Mouse (Mus musculus) left cerebral cortex, postnatal 10 days (tissue): ENCODE results near the gene Afm. TPM values are rescaled to one million over a fixed set of nuclear protein-coding genes. Genes with fewer than 3 reads are reported as not detected.

ENCODE experiments used
- DNase-seq, 2 experiments: peaks; one replicate each; pipeline ENCODE4 v3.0.0; 2021 to 2022; ENCODE audit warnings: low spot score in 2 of 2, mixed read lengths in 1 of 2; ENCODE audit errors: extremely low spot score in 1 of 2
- intact Hi-C: fragments of 180-260 bp; cut with DNase I; formaldehyde crosslinking; loops from one replicate; pipeline ENCODE4 v1.15.1; 2025
- total RNA-seq, 2 experiments: library from RNA; stranded (reverse); gene quantifications; 2 replicates each; pipeline ENCODE4 v1.2.3; 2021

The Afm gene
- total RNA-seq, 2 experiments from 2014 or later = not detected

DNA sequence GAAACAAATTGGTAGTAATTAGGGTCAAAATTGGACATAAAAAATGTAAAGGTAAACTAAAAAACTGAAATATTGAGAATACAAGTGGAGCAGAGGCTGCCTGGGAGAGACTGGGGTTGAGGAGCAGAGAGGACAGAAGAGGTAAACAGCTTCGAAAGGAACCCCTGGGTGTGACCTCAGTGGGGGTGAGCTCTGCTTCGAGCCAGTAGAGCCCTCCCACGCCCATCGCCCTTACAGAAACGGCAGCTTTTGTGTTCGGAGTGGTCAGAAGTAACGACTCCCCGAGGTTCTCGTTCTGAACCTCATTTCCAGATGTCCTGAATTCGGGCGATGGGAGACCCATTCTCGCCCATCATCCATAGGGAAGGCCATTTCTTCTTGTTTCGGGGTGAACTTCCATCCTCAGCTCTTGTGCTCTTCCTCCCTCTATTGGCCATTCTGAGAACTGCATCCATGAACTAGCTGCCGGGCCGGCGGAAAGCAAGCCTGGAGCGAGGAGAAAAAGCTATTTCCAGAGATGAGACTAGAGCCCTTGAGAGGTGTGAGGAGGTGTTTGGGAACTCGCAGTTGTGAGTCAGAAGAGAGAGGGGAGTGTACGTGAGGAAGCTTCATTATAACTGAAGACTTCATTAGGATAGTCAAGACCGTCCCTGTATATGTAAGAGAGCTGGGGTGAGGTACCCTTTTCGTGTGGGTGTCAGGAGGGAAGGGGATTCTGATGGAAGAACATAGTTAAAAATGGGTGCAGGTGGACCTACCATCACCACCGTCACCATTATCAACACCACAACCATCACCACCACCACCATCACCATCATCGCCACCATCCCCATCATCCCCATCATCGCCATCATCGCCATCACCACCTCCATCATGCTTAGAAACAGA lies 70.2 kb downstream of the Afm start:
- intact Hi-C loops = loop anchor here (2.0 to 10.0 kb wide), 2 partner anchors 84 to 184 kb away; no protein-coding TSS in a partner anchor
- DNase-seq = peak; percentile 70 to 87

GRCm38 (mm10) chr5:90590676-90591075 lies 71.9 kb downstream of the Afm start:
- DNase-seq = no peak
- intact Hi-C loops = no loop called here

GRCm38 (mm10) chr5:90591936-90592335 lies 73.2 kb downstream of the Afm start:
- intact Hi-C loops = no loop called here
- no peak for DNase-seq

- DNase-seq = no peak
- intact Hi-C loops = no loop called here
Observed at GRCm38 (mm10) chr5:90594945-90595344, 76.2 kb downstream of the Afm start.

DNA sequence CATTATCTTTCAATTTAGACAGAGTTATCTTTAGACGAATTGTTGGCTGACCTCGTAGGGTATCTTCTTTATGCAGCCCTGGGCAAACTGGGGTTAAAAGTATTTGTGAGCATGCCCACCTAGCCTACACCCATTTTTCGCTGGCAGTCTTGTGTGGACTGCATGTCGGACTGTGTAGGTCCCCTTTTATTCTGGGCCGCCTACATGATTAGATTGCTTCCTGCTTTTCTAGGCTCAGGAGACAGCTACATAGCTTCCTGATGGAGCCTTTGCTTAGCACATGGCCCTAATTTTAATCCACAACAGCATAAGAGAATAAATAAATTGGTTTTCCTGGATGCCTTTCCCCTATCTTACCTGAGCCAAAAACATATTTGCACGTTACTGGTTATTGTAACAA lies 77.4 kb downstream of the Afm start:
- intact Hi-C loops = no loop called here

DNA sequence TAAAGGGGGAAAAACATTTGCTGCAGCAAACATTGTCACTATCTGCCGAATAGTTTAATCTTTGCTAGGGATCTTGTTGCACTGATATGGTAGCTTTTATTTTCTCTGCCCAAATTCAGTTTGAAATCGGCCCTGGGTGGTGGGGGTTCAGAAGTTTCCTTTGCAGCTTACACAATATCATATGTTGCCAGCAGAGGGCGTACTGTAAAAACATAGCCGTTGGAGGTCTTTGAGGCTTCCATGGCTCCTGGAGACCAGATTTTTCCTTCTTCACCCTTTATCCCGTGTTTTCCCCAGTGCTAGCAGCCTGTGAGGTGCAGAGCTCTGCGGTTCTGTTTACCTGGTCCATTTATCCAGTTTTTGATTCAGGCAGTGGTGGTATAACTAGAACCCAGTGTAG lies 82.7 kb downstream of the Afm start:
- DNase-seq = peak; percentile 30 to 61
- intact Hi-C loops = no loop called here

More for the DNA sequence above, 77.4 kb downstream of the Afm start:
- no peak for DNase-seq

Other genes with a start within 250 kb of the Afm start
- gene Ankrd17, start 152.4 kb upstream of the Afm start, total RNA-seq = 100 to 1,000 TPM; 108 TPM
- gene Gm9958, start 151.7 kb upstream of the Afm start, total RNA-seq = 1 to 10 TPM; 1.1 to 1.3 TPM
- under 1 TPM in 1 of 2 experiments, not detected in 1; 0.28 TPM for gene Alb, start 58.0 kb upstream of the Afm start, total RNA-seq
- gene Afp, start 28.2 kb upstream of the Afm start, total RNA-seq = under 1 TPM in 1 of 2 experiments, not detected in 1; 0.20 TPM
- 1 to 10 TPM in 1 of 2 experiments, under 1 TPM in 1; 0.89 to 1.1 TPM for gene 5830473C10Rik, start 42.2 kb downstream of the Afm start, total RNA-seq
- 1 to 10 TPM in 1 of 2 experiments, under 1 TPM in 1; 0.81 to 1.9 TPM for gene Rassf6, start 121.7 kb downstream of the Afm start, total RNA-seq
- gene Cxcl5, start 240.4 kb downstream of the Afm start, total RNA-seq = not detected
- not detected for gene Ppbp, start 249.6 kb downstream of the Afm start, total RNA-seq